Mouse (Mus musculus) hematopoietic stem cell, adult 5-6 weeks (primary cell): ENCODE data around the gene Qtrt1. TPM values are rescaled to one million over a fixed set of nuclear protein-coding genes. Genes with fewer than 3 reads are reported as not detected.

Experiments used
- ATAC-seq, 2 experiments: fragments of 125-278 bp in 1 of 2; replicated peaks in 1 of 2; 2 replicates each; pipeline ENCODE4 v1.8.0; 2016 to 2017; ENCODE audit warnings: inconsistent platforms in 2 of 2, mild to moderate bottlenecking in 2 of 2, moderate number of reproducible peaks in 2 of 2, low read depth in 1 of 2, moderate TSS enrichment in 1 of 2; ENCODE audit not compliant: low FRiP score in 2 of 2, poor library complexity in 2 of 2, severe bottlenecking in 2 of 2, insufficient read depth in 1 of 2, low TSS enrichment in 1 of 2
- total RNA-seq: library from RNA; stranded (forward); fragments of 172-1452, 232-1000 nt; gene quantifications from 2 replicates; pipeline ENCODE4 v1.2.3, GENCODE M21; 2017

The Qtrt1 gene
- 19.3 and 23.4 TPM in 2 replicates for total RNA-seq

DNA sequence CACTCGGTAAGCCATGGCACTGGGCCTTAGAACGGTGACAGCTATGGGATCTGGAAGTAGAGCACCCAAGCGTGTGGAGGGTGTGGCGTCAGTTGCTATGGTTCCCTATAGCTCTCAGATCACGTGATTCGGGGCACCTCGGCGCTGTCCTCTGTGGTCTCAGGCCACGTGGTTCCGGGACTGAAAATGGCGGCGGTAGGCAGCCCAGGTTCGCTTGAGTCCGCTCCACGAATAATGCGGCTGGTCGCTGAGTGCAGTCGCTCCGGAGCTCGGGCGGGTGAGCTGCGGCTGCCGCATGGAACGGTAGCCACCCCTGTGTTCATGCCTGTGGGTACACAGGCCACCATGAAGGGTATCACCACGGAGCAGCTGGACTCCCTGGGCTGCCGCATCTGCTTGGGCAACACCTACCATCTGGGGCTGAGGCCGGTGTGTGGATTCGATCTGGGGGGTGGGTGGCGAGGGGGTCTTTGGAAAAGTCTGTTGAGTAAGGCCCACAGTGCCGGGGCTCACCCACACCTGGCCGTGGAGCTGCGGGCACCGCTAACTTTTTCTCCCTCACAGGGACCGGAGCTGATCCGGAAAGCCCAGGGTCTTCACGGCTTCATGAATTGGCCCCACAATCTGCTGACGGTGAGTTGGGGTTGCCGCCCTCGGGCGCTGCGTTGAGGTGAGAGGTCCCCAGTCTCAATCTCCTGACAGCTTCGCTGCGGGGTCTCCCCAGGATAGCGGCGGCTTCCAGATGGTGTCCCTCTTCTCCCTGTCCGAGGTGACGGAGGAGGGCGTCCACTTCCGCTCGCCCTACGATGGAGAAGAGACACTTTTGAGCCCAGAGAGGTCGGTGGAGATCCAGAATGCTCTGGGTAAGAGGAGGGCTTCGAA is at the start of gene Qtrt1:
Gene Qtrt1, plus strand, starts transcription at position 169 of the 882 bp plus-strand sequence.
- peak; percentile 92 to 95 for ATAC-seq

DNA sequence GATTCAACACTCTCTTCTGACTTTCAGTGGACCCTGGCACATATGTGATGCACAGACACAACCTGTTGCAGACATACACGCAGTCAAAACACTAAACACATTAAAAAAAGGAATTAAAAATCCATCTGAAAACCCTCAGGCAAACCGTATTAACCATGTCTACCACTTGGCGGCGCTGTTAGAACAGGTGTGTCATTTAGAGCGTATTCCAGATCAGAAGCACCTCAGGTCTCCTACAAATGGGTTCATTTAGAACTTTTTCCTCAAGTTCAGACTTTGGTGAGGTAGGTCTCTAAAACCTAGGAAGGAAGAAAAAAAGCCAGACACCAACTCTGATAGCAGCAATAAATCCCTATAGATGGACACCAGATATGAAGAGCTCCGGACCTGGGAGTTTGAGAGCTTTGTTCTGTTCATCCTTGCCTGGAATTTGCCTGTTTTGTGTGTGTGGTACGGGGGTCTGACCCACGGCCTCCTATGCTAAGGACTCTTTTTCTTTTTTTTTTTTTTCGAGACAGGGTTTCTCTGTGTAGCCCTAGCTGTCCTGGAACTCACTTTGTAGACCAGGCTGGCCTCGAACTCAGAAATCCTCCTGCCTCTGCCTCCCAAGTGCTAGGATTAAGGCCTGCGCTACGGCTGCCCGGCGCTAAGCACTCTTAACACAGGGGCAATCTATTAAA is 45.0 kb upstream of the Qtrt1 start:
- ATAC-seq, result no peak

DNA sequence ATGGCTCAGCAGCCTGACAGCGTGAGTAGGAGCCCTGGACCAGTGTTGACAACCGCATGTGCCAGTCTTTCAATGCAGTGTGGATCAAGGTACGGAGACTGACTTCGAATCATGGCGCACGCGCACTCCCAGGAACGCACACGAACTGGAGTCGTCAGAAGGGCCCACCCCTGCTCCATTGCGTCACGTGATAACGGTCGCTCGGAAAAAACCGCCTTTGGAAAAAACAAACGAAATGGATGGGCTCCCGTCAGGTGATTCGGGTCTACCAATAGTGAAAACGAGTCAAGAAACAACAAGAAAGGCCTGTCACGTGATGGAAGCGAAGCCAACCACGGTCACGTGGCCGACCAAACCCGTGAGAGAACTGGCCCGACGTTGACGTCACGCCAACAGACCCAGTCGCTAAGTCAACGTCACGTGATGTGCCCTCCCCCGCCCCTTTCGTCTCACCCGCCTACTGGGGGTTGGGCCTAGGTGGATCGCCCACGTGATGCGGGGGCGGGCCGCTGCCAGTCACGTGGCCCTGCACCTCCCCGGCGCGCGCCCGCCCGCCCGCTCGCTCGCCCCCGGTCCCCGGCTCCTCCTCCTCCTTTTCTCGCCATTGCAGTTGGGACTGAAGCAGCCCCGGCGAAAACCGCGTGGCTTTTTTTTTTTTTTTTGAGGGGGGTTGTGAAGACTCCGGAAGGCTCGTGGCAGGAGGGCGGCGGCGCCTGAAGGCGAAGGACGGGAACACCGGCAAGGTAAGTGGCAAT is 44.1 kb upstream of the Qtrt1 start, which contains the start of gene Ilf3:
Gene Ilf3, plus strand, starts transcription at position 515 of the 755 bp plus-strand sequence.
- peak; percentile 82 to 87 for ATAC-seq

DNA sequence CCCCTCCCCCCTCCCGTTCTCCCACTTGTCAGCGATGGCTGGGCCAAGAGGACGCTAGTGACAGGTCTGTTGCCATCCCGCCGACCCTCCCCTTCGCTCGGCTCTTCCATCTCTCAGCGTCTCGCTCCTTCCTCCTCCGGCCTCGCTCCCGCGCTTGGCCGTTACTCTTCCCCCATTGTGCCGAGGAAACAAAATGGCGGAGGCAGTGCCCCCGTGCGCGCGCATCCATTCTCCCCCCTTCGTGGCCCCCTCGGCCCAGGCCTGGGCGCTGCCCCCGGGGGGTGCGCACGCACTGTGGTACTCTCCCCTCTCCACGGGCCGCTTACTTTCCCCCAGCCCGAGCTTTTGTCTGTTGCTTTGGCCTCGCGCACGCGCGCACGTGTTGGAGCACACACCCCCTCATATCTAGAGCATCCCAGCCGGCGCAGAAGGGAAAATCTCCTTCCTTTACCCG is 43.5 kb upstream of the Qtrt1 start:
- peak in 1 of 2 experiments; percentile 34; a peak in 3 of 4 replicates for ATAC-seq

DNA sequence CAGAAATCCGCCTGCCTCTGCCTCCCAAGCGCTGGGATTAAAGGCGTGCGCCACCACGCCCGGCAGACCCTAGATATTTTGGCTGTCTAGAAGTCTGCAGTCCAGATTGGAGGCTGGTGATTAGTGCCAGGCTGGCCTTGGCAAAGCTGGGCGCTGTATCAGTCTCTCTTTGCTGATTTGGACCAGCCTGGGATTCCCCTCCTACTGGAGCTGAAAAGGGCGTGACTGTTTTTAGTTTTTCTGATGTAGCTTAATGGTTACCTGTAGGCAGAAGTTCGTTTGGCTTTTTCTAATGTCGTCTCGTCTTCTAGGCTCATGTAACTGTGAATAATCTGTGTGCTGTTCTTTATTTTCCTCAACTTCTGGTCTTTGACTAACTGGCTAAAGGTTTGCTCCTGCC is 42.6 kb upstream of the Qtrt1 start:
- ATAC-seq, result no peak

DNA sequence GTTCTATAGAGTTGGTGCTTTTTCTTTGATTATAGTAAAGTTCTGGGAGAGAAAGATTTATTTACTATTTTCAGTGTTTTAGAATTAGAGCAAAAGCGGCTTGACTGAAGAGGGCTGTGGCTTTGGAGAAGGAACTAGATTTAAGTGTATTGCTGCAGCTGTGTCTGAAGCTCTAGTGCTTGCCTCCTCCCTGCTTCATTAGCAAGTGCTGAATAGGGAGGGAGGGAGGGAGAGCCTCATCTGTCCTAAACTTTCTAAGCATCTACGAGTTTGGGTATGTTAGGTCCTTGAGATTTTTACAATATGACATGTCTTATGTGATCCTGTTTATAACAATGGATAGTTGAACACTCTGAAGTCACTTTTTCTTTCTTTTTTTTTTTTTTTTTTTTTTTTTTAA is 40.8 kb upstream of the Qtrt1 start:
- ATAC-seq, result no peak

DNA sequence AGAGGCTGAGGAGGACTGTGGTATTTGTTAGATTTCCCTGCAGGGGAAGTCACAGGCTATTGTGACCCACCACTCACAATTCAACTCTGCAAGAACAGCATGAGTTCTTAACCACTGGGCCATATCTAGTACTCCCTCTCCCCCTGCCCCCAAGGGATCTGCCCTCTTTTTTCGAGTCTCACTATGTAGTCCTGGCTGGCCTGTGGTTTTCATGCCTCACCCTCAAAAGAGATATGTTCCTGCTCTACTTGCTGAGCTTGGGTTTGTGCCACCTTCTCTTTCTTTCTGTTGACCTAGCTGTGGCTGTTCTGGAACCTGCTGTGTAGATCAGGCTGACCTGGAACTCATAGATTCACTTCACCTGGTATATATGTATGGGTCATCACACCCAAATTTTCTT is 39.1 kb upstream of the Qtrt1 start:
- no peak for ATAC-seq

DNA sequence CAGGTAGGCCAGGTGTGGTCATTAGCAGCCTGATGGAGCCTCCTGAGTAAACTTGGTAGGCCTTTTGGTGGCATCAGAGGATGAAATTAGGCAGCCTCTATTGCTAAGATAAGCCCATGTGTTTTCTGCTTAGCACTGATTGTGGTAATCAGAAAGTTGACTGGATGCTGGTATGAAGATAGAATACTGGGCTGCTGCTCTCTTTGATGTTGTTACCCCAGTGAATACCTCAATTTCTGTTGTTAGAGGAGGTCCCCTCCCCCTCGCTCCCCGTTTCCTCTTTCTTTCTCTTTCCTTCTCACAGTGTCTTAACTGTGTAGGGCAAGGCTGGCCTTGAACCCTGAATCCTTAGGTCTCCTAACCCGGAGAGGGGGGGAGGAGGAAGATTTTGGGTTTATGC is 32.4 kb upstream of the Qtrt1 start:
- no peak for ATAC-seq

DNA sequence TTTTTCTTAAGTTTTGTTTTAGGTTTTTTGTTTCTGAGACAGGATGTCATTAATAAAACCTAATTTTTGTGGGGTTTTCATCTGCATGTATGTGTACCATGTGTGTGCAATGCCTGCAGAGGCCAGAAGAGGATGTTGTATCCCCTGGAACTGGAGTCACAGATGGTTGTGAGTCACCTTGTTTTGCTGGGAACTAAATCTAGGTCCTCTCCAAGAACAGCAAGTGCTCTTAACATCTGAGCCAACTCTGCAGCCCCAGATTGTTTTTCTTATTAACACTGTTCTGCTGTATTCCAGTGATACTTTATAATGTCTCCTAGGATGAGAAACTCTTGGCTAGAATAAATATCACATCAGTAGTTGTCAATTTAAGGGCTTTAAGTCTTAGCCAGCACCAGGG is 30.8 kb upstream of the Qtrt1 start:
- ATAC-seq, result no peak

DNA sequence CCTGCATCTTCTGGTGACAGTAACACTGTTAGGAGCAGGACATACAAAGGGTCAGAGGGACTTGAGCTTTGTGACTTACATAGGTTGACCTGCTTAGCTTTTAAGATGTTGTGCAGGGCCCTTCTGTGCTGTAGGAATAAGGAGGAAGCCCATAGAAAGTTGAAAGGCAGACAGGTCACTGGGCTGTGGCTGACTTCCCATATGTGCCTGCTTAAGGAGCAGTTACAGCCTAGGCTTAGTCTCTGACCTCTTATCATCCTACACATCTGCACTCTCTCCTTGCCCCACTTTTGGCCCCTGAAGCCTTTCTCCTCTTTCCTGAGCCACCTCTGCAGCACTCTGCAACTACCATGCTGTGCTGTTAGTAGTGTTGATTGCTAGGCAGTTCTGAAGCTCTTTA is 27.7 kb upstream of the Qtrt1 start:
- no peak for ATAC-seq

DNA sequence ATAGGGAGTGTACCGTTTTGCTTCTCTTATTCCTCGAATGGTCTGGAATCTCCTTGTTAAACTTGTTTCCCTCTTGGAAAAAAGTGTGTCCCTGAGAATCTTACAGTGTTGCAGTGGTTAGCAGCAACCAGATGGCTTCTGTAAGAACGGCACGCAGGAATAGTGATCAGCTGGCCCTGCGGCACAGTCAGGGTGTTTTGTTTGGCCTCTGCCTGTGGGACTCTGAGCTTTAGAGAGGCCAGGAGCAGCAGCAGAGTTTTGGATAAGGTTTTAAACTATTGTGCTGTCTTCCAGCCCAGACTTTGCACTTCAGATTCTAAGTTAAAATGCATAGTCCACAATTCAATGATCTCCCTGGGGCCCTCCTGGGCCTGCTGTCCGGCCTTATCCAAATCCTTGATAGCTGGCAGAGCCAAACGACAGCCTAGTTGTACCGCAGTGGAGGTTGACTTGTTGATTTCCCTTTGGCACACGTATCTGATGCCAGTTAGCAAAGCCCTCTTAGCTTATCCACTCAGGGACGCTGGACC is 18.9 kb upstream of the Qtrt1 start:
- no peak for ATAC-seq

DNA sequence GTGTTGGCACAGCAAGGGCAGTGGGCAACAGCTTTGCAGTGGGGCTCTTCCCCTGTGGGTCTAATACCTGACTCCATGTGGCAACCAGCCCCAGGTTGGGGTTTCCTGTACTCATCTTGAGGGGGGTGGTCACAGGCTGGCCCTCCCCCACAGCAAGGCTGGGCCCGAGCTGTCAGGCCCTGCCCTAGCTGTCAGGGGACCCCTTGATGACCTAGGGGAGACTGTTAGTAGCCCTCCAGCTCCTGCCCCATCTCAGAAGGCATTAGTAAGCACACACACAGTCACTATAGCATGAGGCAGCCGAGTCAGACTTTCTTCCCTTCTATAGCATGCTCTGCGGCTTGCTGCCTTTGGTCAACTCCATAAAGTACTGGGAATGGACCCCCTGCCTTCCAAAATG is 15.9 kb upstream of the Qtrt1 start:
- no peak for ATAC-seq

DNA sequence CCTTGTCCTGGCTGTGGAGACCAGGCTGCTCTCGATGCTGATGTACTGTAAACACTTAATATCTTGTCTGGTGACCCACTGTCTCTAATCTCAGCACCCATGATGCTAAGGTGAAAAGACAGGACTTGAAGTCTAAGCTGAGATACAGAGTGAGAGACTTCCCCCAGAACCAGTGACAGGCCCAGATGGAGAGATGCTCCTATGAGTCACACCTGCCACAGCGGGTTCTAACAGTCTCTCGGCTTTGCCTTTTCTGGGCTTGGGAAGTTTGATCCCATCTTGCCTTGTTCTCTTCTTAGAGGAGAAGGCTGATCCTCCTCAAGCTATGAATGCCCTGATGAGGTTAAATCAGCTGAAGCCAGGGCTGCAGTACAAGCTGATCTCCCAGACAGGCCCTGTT is 14.5 kb upstream of the Qtrt1 start:
- ATAC-seq, result no peak

DNA sequence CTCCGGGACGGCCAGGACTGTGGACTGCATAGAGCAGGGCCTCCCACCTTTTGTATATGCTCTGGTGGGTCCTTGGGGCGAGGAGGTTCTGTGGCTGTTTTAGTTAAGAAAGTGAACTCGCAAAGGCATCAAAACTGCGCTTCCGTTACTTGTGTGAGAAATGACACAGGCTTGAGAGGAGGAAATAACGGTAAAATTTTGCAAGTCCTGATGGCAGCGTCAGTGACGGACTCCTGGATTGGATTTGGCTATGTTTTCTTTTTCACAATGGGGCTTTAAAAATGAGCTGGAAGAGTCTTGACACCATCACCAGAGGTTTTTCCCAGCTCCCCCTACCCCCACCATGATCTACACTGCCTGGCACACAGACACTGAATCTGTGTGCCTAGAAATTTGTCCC is 10.6 kb upstream of the Qtrt1 start:
- no peak for ATAC-seq

DNA sequence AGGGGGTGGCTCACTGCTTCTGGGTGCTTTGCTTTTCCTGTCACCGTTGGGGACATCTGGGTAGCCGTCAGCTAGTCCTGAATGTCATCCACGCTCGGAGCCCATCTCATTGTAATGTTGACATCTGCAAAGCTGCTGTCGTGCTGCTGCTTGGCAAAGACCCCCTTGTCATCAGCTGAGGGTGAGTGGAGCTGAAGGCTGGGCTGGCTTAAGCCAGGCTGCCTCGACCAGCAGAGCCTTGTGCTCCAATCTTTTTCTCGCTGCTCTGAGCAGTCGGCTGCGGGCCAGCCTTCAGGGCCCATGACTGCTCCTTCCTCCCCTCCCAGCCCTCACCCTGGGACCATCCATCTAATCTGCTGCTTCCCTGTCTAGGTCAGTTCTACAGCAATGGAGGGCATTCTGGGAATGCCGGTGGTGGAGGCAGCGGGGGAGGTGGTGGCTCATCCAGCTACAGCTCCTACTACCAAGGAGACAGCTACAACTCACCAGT is 8.8 kb upstream of the Qtrt1 start:
- no peak for ATAC-seq

DNA sequence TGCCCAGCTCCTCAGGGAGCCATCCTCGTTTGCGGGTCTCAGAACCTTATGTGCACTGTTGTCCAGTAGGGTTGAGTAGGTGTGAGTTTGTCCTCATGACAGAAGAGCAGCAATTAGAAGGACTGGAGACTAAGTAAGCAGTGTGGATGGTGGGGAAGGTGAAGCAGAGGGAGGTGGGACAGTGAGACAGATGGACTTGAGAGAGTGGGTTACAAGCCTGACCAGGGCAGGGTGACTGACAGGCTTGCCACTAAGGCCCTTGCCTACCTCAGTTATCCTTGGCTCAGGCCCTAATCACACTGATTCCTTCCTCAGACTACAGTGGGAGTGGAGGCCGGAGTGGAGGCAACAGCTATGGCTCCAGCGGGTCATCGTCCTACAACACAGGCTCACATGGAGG is 7.9 kb upstream of the Qtrt1 start:
- no peak for ATAC-seq

DNA sequence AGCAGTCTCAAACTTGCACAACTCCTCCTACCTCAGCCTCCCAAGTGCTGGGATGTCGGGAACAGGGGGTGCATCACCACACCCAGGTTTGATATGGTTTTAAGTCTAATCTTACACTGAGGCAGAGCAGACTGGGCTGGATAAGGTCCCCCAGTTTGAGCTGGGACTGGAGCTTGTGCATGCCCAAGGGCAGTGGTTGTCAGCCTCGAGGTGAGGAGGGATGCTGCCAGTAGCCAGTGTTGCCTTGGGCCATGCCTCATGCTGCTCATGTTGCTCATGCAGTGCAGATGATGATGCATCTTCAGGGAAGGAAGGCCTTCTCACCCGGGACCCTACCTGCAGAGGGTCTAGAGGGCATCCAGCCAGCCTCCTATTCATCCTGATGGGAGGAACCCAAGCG is 6.1 kb upstream of the Qtrt1 start:
- no peak for ATAC-seq
